Mouse (Mus musculus) bone marrow, adult 2 months (tissue): Measurements from ENCODE around the gene Adssl1.

Experiments
- CTCF ChIP-seq: fragments of 200-500 bp; IDR thresholded peaks from 2 replicates; pipeline ENCODE4 v1.5.1; 2011; ENCODE audit warnings: low read length, control low read depth; ENCODE audit not compliant: control insufficient read depth, insufficient read depth
- POLR2A ChIP-seq: fragments of 200-500 bp; IDR thresholded peaks from 2 replicates; pipeline ENCODE4 v1.6.1; 2011; ENCODE audit warnings: low read depth, mild to moderate bottlenecking, control low read depth, low read length, borderline replicate concordance; ENCODE audit not compliant: control insufficient read depth

- TF ChIP-seq CTCF = no peak
- TF ChIP-seq POLR2A = no peak
Observed at GRCm38 (mm10) chr12:112592985-112593734, 26.7 kb upstream of the Adssl1 start.
